Mouse (Mus musculus): ENCODE results near the gene Tsen15.

DNA sequence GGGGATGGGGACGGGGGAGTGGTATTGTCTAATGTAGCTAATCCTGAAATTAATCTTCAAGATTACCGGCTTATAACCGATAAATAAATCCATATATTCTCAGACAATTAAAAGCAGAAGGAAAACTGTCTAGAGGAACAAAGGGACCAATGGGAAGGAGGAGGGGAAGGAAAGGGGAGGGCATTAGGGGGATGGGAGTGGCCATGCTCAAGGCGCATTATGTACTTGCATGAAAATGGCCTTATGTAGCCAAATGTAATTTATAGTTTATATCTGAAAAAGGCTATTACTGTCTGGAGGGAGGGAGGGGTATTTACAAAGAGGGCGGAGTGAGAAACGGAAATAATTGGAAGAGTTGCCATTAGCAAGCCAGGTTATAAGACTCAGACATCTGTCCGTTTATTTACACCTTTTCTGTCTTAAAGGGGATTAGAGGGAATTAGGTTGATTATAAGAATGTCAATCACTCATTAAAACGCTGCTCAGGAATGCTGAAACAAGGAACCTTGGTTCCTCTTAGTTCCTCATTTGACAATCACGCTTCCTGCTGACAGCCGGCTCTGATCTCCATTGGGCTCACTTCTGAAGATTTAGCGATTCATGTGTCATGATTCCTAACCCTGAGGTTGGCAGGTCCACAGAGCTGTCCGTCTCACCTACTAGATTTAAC lies 41.6 kb upstream of the Tsen15 start:
- no peak for TF ChIP-seq POLR2AphosphoS2 (IDR thresholded peaks at IDR 0.05; ENCODE audit: insufficient read length, low read depth)
- TF ChIP-seq POLR2A (IDR thresholded peaks at IDR 0.05; ENCODE audit: insufficient read length, low read depth) = no peak
- TF ChIP-seq USF1 (IDR thresholded peaks at IDR 0.05; ENCODE audit: low read depth) = no peak
- no peak for TF ChIP-seq E2F4 (IDR thresholded peaks at IDR 0.05; ENCODE audit: insufficient read depth)
